Mouse (Mus musculus): ENCODE data around the gene Cep72. TPM values are rescaled to one million over a fixed set of nuclear protein-coding genes. Genes with fewer than 3 reads are reported as not detected.

Gene Cep72
- total RNA-seq (2023): 7.4 and 12.4 TPM in 2 replicates

GRCm38 (mm10) chr13:74061613-74062377, at the start of gene Cep72:
Cep72 (minus strand) TSS chr13:74062299.

GRCm38 (mm10) chr13:74008948-74009718, 53.0 kb downstream of the Cep72 start, which contains the start of gene Tppp:
Tppp (plus strand) TSS chr13:74009407.

Other genes starting within 250 kb of the Cep72 start
- gene Nkd2, start 214.7 kb downstream of the Cep72 start, total RNA-seq (2023): not detected in 2 replicates
- 5.9 and 7.1 TPM in 2 replicates for gene Trip13, start 124.5 kb downstream of the Cep72 start, total RNA-seq (2023)
- gene Brd9, start 124.5 kb downstream of the Cep72 start, total RNA-seq (2023): 67.7 and 86.0 TPM in 2 replicates
- gene Zdhhc11, start 98.4 kb downstream of the Cep72 start, total RNA-seq (2023): not detected in 2 replicates
- 2.3 TPM in 2 replicates for gene Tppp, start 52.9 kb downstream of the Cep72 start, total RNA-seq (2023)
- not detected in 2 replicates for gene Slc9a3, start 59.2 kb upstream of the Cep72 start, total RNA-seq (2023)
- 36.2 and 44.6 TPM in 2 replicates for gene Exoc3, start 146.4 kb upstream of the Cep72 start, total RNA-seq (2023)
- gene Ahrr, start 230.0 kb upstream of the Cep72 start, total RNA-seq (2023): 0.14 TPM in 1 of 2 replicates, not detected in the other

All from neutrophil, adult 65 days (primary cell).